Mouse (Mus musculus): ENCODE data around the gene Lrrfip1.

DNA sequence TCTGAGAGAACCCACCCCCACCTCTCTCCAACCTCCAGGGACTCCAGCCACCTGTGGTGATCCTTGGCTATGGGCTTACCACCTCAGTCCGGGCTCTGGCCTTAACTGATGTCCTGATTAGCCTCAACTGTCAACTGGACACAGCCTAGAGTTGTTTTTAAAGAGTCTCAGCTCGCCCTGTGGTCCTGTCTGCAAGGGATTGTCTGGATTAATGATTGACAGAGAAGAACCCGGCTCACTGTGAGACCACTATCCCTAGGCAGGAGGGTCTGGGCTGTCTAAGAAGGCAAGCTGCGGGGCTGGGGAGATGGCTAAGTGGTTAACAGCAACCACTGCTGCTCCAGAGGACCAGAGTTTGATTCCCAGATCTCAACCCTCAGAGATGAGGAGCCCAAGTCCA lies 36.0 kb upstream of the Lrrfip1 start:
- TF ChIP-seq USF1 (IDR thresholded peaks at IDR 0.05; ENCODE audit: low read depth) (no peak), CTCF (IDR thresholded peaks at IDR 0.05; ENCODE audit: control insufficient read depth, insufficient read depth, insufficient read length) (no peak), MYOD1 (IDR thresholded peaks at IDR 0.05; ENCODE audit: control insufficient read depth, insufficient read length, low read depth) (no peak), MAX (IDR thresholded peaks at IDR 0.05) (no peak), CEBPB (IDR thresholded peaks at IDR 0.05; ENCODE audit: low read depth) (no peak)

All from C2C12 (cell line).